Comparison of ENCODE assay signal across 8 mouse cellular contexts in genomic region chr2:61656421-61657411, GRCm38 (mm10). TPM values are rescaled to one million over a fixed set of nuclear protein-coding genes. Genes with fewer than 3 reads are reported as not detected.
DNase-seq lines count a peak whose midpoint lies in the region; ATAC-seq lines count a peak whose summit lies in the region.

No protein-coding gene starts in this region.

- no peaks in the 10 kb centered on the region for H3K9me3 ChIP-seq in midbrain, embryonic 11.5 days (ENCODE audit: control insufficient read depth, low read length)

- peak overlapping the region; percentile 39 for H3K4me3 ChIP-seq in midbrain, embryonic 11.5 days (ENCODE audit: low read depth, low read length)

- peaks cover 6% of the 10 kb centered on the region; the same call in 1 of the 2 replicates for H3K4me1 ChIP-seq in midbrain, embryonic 11.5 days (ENCODE audit: control insufficient read depth, insufficient read depth, low read length)

- under 1% methylated on average over 80 of the region's 85 CpGs for WGBS in midbrain, embryonic 11.5 days

- peak; percentile 92 for DNase-seq in heart, adult 11 months
- no peak for DNase-seq in heart, postnatal 25 days (ENCODE audit: low spot score)
- DNase-seq in embryo, embryonic 11.5 days (ENCODE audit: low read depth, low spot score) = peak; percentile 37
- peak; percentile 31 to 48 for DNase-seq in gastrocnemius, postnatal 4 days (ENCODE audit: low spot score in 2 of 2)
- peak; percentile 21 for DNase-seq in kidney, adult 11 months
- DNase-seq in left cerebral cortex, postnatal 36 days (ENCODE audit: low spot score in 2 of 2) = peak; percentile 88 to 92
- peak; percentile 96 for DNase-seq in midbrain, embryonic 11.5 days (ENCODE audit: low spot score, missing footprints)
- DNase-seq in spleen, adult 12 weeks (ENCODE audit: low spot score) = peak; percentile 14

- H3K4me2 ChIP-seq in midbrain, embryonic 11.5 days = peak overlapping the region; percentile 75

- peak overlapping the region; percentile 74 for H3K9ac ChIP-seq in midbrain, embryonic 11.5 days (ENCODE audit: low read length)

- H3K27ac ChIP-seq in midbrain, embryonic 11.5 days (ENCODE audit: low read depth, low read length) = peak overlapping the region; percentile 17; the same call in 1 of the 2 replicates

- no peaks in the 10 kb centered on the region for H3K36me3 ChIP-seq in midbrain, embryonic 11.5 days (ENCODE audit: control insufficient read depth, insufficient read depth, low read length)

- peak; percentile 87 for ATAC-seq in midbrain, embryonic 11.5 days (ENCODE audit: low FRiP score)

- H3K27me3 ChIP-seq in midbrain, embryonic 11.5 days (ENCODE audit: control insufficient read depth, insufficient read depth, low read length) = 0 out of 2 replicates have a peak, but pooled peaks cover 5% of the 10 kb centered on the region

- intact Hi-C loops in heart, postnatal 25 days (cut with DNase I) = loop anchor here (5.0 kb wide), 1 partner anchor 151 kb away; no protein-coding TSS in a partner anchor
- intact Hi-C loops in left cerebral cortex, postnatal 36 days (cut with DNase I) = loop anchor here (2.0 to 5.0 kb wide), 3 partner anchors 56 to 311 kb away; partner anchors contain the start of gene Psmd14

RNA-seq across cellular contexts. Expression of gene Psmd14, which starts 54.8 kb away (rescaled TPM):
- total RNA-seq in heart, postnatal 25 days (2021) = 10 to 100 TPM; 55.0 to 58.9 TPM
- total RNA-seq in gastrocnemius, postnatal 4 days (2021) = 100 to 1,000 TPM in 1 of 2 experiments, 10 to 100 TPM in 1; 84.8 to 104 TPM
- 100 to 1,000 TPM; 103 to 112 TPM for total RNA-seq in left cerebral cortex, postnatal 36 days (2021)
- polyA plus RNA-seq in midbrain, embryonic 11.5 days (2014; fragmentation: Nextera tagmentation; extraction: Ambion mirVana) = 269 and 271 TPM in 2 replicates
